Mouse (Mus musculus): Measurements from ENCODE around the gene Ptn. TPM values are rescaled to one million over a fixed set of nuclear protein-coding genes. Genes with fewer than 3 reads are reported as not detected.

The Ptn gene
- total RNA-seq (2021) = 10 to 100 TPM; 80.1 to 85.0 TPM
- polyA plus RNA-seq (2012; rRNA removed) = 6.1 and 7.0 TPM in 2 replicates
- long read RNA-seq, transcript Ptn-201 (5 exons, 1,614 nt) = major isoform, 72 of 80 reads
- long read RNA-seq, partial matches to known transcripts = 8 of 80 reads
- long read RNA-seq, other reads (novel, unspliced or antisense) = 0 of 80 reads

DNA sequence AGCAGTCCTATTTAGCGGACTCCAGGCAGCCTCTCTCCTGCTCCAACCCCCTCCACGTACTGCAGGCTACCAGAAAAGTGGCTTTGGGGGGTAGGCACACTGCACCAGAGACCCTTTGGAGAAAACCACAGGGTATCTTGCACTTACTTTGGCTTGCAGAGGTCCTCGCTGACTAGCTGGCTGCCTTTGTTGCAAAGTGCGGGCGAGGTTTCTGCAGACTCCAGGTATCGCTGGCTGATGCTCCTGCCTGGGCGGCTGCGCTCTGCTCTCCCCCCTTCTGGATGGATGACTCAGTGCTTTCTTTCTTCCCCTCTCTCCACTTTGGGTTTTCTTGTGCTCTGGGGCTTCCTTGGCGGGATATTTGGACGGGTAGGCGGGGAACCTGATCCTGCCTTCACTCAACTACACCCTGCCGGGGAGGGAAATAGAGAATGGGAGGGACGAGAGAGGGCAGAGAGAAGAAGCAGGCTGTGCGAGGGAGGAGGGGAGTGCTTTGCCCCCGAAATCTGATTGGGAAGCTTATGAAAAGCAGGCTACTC lies at the start of gene Ptn:
TSS of gene Ptn (minus strand) at position 474 of the 539 bp plus-strand sequence.
- DNase-seq = peak; percentile 68

DNA sequence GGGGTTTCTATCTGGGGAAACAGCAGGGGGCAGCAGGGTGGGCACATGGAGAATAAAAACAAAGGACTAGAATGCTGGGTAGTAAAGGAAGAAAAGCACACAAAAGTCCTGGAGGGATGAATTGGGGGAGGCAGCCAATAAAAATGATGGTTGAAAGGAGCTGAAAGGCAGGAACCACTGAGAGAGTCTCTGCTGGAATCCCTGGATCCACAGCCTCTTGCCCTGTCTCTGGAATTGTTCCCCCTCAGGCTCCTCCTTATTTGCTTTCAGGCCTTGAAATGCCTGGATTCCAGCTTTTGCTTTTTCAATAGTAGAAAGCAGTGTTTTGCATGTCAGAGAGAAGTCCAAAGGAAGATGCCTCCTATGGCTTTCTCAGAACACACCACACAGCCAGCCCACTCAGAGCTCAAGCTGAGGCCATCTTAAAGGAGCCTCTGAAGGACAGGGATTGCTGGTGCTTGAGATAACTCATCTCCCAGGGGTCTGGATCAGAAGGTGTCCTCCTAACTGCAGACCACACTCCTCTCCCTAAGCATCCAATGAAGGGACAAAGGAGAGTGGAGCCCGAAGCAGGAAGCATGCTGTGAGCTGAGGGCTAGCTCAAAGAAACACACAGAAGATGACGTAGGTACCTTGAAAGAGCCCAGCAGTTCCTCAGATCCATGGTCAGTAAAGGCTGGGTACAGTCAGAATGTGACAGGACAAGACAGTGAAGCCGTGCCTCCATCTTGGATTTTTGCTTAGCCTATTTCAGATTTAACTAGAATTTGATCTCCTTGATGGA lies 48.4 kb upstream of the Ptn start:
- no peak for DNase-seq

DNA sequence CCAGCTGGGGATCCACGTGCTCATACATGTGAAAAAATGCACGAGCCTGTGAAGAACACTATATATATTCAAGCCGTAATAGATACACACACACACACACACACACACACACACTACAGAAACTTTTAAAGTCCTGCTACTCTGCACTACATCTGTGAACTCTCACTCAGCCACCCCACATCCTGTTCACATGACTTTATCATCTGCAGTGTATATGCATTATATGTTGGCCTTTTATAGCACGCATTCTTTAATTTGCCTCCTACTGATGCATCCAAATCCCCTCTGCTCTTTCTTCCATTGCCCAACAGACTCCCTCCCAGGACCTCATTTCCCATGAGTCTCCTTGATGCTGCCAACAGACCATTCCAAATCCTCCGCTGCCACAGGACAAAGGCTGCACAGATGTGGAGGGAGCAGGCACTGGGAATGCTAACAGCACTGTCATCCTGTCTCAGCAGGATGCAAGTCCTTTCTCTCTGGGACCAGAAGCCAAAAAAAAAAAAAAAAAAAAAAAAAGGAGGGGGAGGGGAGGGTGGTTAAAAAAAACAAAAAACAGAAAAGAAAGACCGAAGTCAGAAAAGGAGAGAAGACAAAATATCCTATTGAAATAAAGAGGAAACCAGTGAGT lies 47.7 kb upstream of the Ptn start:
- DNase-seq = no peak

DNA sequence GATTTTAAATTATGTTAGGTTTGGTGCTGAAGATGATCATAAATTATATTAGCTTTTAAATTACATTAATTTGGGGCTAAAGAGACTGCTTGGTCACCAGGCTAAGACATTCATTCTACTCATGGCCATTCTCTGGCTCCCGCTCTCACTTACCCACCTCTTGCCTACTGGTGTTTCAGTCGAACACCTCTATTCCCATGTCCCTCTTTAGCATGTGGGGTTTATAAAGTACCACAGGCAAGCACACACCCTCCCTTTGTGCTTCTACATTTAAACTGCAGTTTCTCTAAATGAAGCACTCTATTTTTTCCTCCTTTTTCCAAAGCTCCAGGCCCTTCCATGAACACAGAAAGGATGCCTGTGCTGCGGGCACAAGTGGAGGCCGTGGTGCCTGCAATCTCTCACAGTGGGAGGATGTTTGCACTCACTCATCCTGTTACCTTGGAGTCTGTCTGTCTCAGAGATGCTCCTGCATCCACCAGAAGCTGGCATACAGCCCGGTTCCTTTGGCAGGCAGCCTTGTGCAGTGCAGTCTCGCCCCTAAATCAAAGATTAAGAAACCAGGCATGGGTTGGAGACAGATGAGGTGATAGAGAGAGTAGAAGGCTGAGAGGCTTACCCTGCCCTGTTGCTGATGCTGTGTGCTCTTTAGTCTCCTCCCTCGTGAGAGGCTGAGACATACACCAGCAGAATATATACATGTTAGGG lies 40.6 kb upstream of the Ptn start:
- peak; percentile 88 for DNase-seq

DNA sequence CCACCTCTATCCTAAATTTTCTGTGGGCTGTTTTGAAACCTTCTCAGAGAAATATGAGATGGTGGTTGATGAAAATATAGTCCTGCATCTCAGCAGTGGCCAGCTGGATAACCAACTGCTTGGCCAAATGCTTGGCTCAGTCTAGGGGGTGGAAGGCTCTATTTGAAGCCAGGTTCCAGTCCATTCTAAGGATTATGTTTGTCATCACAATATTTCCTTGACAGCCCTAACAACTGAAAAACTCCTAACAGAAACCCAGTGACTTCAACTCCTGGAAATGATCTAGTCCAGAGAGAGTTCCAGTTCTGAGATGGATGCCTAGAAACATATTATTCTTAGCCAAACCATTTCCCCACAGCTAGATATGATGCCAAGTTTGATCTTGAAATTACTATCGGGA lies 35.3 kb upstream of the Ptn start:
- DNase-seq = no peak

DNA sequence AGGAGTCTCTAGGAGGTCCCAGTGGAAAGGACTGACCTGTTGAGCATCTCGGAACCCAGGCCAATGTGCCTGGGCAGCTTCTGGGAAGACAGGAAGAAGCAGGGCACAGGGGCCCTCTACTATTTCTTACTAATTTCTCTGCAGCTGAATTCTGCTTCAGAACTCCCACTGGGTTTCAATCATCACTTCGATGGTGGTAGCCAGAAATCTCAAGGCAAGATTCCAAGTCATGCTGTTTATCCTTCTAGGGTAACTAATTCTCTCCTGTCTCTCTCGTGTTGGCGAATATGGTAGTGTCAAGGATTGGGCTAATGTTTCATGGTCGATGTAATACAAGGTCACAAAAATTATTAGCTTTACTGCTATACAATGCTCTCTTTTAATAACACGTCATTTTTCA lies 34.2 kb upstream of the Ptn start:
- no peak for DNase-seq

DNA sequence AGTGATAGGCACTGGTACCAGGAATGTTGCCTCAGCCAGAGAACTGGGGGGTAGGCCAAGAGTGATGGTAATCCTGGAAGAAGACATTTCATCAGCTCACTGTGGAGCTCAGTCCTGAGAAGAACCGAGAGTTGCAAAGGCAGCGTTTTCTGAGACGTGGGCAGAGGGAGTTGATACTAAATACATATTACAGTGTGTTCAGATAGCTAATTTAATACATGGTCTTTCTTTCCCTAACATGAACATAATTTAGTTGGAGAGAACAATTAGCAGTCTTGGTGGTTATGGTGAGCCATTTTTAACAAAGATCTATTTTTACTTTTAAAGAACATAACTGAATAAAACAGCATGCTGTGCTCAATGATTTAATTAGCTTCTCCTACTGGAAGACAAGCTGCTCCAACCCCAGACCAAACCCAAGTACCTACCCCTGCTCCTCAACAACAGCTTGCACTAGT lies 33.0 kb upstream of the Ptn start:
- no peak for DNase-seq

DNA sequence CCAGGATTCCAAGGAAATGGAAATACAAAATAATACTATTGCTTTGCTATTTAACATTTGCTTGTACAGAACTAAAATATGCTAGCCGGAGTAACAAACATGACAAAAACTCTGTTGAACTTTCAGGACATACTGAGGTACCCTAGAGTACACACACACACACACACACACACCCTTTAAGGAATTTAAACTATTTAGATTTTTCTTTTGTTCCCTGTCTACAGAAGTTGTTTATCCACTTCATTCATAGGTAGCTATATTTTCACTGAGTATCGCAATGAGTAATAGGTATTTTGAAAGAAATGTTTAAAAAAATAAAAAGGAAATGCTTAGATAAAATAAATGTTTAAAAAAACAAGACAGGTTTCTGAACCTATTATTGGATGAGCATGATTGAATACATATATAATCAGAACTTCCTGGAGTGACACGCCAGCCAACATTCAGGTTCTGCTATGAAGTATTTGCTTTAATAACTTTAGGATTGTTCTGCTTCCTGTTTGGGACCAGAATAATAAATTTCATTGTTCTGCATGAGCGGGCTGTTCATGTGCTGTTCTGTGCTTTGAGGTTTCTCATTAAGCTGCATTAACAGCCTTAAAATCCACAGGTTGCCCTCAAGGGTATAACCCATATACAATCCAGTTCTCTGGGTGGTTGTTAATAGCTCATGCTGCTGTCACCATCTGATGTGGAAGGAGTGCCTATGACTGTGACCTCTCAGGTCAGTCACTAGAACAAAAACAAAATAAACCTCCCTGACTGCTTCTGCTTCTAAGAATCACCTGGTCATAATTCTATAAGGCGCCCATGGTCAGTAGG lies 32.3 kb upstream of the Ptn start:
- DNase-seq = no peak

DNA sequence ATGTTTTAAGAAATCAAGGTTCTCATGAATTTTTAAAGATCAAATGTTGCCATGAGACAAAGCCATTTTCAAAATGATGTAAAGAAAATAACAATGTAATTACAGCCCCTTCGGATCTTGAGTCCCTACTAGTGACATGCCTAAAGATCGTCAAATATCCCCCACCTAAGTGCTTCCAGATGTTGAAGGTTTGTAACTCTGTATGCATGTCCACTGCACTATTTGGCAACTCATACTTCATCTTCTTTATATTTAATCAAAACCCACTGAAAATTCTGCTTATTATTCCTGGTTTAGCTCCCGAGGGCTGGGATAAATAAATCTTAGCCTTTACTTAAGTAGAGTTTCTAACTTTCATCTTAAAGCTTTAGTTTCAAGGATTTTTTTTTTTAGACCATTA lies 31.7 kb upstream of the Ptn start:
- DNase-seq = no peak

DNA sequence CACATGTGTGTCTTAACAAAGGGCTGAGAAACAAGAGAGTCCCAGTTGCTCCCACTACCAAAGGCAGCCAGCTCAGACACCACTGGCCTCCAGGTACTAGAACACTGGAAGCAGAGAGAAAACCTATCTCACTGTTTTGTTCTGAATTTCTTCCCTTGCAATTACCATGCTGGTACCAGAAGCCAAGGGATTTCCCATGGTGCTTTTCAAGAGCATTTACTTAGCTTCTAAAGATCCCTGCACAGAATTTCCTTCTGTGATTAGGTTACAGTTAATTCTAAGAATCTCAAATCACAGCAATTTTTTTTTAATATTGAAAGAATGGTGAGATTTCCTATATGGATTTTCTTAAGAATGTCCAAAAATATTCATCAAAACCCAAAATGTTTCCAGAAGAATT lies 31.2 kb upstream of the Ptn start:
- DNase-seq = no peak

DNA sequence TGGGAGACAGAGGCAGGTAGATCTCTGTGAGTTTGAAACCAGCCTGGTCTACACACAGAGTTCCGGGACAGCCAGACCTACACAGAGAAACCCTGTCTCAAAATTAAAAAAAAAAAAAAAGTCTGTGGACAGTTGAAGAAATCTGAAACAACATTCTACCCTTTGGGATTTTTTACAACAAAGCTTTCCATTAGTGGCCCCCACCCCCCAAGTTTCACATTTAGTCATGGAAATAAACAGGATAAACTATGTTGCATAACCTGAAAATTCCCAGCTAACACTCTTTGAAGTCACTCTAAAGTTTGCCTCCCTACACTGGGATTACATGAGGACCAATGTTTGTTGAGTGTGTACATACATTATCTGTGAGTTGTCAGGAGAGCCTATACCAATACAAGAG lies 28.7 kb upstream of the Ptn start:
- no peak for DNase-seq

DNA sequence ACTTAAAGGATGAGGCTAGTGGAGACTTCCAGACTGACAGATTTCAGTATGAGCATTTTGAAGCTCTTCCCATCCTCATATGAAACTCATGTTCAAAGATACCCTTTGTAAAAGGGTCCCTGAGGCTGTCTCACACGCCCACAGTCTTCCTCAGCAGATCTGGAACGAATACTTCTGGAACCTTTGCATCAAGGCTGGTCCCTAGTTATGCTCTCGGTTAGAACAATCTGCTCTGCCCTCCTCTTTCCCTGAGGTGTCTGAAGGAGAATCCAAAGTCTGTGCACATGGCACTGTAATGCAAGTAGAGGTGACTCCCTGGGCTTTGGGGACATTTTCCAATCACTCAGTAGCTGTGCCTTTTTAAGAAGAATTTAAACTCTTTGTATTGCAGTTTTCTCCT lies 25.3 kb upstream of the Ptn start:
- DNase-seq = no peak

DNA sequence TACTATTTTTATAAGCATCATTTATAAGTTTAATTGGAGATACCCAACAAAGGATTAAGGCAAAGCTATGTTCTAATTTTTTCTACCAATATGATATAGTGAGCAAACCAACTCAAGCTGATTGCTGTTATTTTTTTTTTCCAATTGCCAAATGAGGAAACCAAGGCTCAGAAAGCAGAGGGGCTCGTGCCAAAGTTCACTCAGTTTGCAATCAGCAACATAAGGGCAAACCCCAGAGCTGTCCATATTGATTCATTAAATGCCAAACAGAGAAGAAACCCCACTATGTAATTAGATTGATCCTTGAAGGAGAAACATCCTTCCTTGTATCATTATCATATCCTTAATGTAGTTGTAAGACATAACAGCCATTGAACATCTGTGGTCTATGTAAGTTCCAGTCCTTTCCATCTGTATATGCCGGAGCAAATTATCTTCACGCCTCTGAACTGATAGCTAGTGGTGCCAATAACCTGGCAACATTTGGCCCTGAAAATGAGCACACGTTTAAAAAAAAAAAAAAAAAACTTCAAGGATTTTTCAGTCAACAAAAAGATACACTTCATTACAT lies 24.8 kb upstream of the Ptn start:
- no peak for DNase-seq

DNA sequence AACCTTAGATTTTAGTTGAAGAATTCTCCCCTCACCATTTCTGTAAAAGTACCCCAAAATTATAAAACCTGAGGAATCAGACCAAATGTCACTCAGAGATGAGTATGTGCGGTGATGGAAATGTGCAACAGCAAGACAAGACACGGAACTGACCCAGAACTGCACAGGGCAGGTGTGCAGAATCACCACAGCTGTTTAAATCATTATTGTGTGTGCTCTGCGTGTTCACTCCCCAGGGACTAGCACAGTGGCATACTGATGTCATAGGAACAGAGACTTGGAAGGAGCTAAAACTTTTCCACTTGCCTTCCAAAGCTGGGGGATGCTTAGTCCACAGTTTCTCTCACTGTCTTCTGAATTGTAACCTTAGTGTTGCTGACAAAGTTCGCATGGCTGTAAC lies 22.7 kb upstream of the Ptn start:
- DNase-seq = no peak

DNA sequence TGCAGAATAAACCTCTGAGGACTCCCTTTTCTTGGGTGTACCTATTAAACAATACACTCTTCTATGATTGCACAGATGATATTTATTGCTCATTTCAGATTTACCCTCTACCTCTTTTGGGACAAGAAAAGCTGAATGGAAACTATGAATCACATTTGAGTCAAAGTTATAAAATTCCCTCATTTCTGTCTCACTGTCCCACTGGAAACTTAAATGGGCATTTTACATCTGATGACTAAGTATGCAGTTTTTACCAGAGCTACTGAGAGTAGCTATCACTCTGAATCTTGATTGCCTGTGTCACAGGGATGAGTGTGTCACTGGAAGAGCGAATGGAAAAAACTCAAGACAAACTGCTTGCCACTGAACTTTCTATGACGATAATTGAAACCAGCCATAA lies 22.2 kb upstream of the Ptn start:
- no peak for DNase-seq

DNA sequence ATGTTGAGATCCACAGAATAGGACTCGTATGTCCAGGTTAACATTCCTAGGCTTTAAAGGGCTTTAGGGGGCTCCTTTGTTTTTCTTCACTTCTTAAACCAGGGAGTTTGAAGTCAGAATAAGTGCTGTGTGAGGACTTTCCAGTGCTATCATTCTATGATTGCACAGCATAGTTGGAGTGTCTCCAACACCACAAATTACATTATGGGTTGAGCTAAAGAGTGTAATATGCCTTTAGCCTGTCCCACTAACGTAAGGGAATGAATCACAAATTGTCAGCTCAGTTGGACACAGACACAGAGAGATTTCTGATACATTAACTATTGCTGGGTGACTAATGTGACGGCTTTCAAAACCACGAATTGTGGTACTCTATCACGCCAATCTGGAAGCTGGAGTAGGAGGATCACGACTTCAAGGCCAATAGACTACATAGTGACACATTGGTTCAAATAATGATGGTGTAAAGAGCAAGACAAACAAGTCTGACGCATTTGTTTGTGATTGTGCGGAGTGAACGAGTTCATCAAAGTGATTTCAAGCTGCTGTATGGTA lies 20.4 kb upstream of the Ptn start:
- no peak for DNase-seq

DNA sequence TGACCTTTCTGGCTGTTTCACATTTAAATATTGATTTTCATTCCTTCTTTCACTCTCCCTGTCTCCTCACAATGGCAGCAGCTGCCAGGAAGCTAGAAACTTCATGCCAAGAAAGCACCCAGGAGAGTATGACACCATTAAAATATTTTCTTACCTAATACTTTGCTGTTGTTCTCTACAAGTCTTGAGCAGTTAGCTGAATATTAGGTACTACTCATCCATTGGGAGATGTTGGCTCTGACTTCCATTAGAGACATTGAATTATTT lies 9.7 kb upstream of the Ptn start:
- DNase-seq = no peak

DNA sequence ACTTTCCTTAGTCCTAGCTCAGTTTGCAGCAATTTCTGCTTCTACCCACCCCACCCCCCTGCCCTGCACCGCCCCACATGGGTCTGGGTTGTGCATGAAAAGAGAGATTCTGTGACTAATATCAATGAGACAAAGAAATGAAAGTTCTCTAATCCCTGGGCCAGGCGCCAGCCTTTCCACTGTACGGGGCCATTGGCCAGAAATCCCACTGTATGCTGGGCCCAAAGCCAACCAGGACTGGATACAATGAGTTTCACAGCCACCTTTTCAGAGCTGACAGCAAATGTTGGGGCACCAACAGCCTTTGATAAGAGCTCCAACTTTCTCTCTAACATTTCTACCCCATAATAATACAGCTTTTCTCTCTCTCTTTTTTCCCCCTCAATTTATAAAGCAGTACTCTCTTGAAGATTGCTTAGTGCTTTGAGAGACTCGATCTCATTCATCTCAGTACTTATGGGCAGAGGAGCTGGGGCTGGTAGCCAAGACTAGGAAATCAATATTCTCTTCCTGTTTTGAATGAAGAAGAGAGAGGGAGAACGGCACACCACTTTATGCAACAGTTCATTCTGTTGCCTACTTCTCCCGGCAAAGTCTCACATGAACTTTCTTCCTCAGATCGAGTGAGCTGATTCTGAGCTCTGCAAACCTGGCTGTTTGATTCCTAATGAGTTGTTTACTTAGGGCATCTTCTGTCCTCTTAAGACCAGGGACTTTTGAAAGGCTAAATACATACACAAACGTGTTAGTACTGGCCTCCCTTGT lies 9.2 kb upstream of the Ptn start:
- DNase-seq = peak; percentile 73

DNA sequence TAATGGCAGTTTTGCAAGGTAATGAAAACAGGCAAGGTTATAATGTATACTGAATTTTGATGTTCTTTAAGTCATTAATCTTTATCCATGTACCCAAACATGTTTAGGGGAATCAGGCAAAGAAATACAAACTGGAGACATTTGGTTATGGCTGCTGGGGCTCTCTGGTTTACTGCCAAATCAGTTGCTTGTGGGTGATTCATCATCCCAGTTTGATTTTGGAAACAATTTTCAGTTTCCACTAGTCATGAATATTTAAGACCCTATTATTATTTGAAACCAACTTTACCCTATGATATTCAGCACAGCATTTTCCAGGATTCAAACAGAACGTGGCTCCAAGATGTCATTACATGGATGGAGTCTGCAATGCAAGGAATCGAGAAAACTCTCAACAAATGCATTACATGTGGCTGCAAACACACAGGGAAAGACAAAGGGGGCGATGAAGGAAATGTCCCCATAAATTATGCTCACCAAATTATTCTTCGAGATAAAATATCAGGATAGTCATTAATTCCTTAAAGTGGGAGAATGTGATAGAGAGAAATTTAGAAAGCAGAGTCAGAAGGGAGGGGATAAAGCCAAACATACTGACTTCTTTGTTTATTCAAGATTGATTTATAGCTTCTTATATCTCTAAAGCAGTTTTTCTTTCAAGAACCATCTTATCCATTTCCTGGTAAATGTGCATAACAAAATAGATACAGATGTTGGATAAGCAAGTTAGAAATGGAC lies 8.4 kb upstream of the Ptn start:
- DNase-seq = no peak

DNA sequence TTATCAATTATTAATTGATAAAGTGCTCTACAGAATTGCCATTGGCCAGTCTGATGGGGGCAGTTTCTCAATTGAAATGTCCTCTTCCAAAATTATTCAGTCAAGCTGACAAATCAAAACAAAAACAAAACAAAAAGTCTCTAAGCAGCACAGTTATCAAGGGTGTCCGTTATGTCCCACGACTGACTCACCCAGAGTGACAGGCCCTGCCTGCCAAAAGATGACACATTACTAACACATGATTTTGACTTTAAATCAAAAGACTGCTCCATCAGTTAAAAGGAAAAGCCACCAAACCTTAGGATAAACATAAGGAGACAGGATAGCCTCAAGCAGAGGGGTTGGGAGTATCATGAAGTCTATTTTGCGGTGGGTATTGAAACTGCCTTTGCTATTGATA lies 6.6 kb upstream of the Ptn start:
- peak; percentile 63 for DNase-seq

All from adrenal gland, adult 2 months (tissue).